Mouse (Mus musculus) myocyte (in vitro differentiated cells): Measurements from ENCODE around the gene Ctdsp2. TPM values are rescaled to one million over a fixed set of nuclear protein-coding genes. Genes with fewer than 3 reads are reported as not detected.

Experiments used
- H3K27me3 ChIP-seq: one replicate; pipeline ENCODE4 v1.6.1; 2011; ENCODE audit not compliant: control insufficient read depth, insufficient read depth, insufficient read length
- H3K36me3 ChIP-seq: one replicate; pipeline ENCODE4 v1.6.1; 2011; ENCODE audit not compliant: control insufficient read depth, insufficient read depth
- H3K4me2 ChIP-seq: one replicate; pipeline ENCODE4 v1.6.1; 2011; ENCODE audit warnings: low read depth, control low read depth
- H3K4me3 ChIP-seq: one replicate; pipeline ENCODE4 v1.5.1; 2011; ENCODE audit warnings: mild to moderate bottlenecking, control low read depth, moderate library complexity
- H3K79me2 ChIP-seq: one replicate; pipeline ENCODE4 v1.6.1; 2011; ENCODE audit not compliant: control insufficient read depth, insufficient read depth
- H3ac ChIP-seq: one replicate; pipeline ENCODE4 v1.6.1; 2011; ENCODE audit not compliant: control insufficient read depth, insufficient read length
- CEBPB ChIP-seq: IDR thresholded peaks from 2 replicates; pipeline ENCODE4 v1.6.1; 2011; ENCODE audit warnings: mild to moderate bottlenecking, moderate library complexity; ENCODE audit not compliant: poor library complexity, insufficient read depth, severe bottlenecking
- E2F4 ChIP-seq: IDR thresholded peaks from one replicate; pipeline ENCODE4 v1.6.1; 2011; ENCODE audit warnings: mild to moderate bottlenecking, control low read depth, moderate library complexity; ENCODE audit not compliant: insufficient read depth
- MAX ChIP-seq: IDR thresholded peaks from one replicate; pipeline ENCODE4 v1.6.1; 2011; ENCODE audit warnings: low read depth, mild to moderate bottlenecking, control low read depth
- MYOD1 ChIP-seq, 3 experiments: IDR thresholded peaks; one replicate each; pipeline ENCODE4 v1.6.1; 2011; ENCODE audit warnings: control low read depth in 2 of 3, low read depth in 2 of 3, mild to moderate bottlenecking in 2 of 3, moderate library complexity in 1 of 3; ENCODE audit not compliant: insufficient read length in 2 of 3, control insufficient read depth in 1 of 3
- MYOG ChIP-seq, 3 experiments: IDR thresholded peaks; one replicate each; pipeline ENCODE4 v1.6.1; 2011; ENCODE audit warnings: control low read depth in 2 of 3, low read depth in 2 of 3, mild to moderate bottlenecking in 2 of 3; ENCODE audit not compliant: insufficient read length in 2 of 3, control insufficient read depth in 1 of 3, insufficient read depth in 1 of 3
- POLR2A ChIP-seq: IDR thresholded peaks from one replicate; pipeline ENCODE4 v1.6.1; 2011; ENCODE audit warnings: low read depth, mild to moderate bottlenecking, control low read depth, moderate library complexity; ENCODE audit not compliant: insufficient read length
- POLR2AphosphoS2 ChIP-seq: IDR thresholded peaks from one replicate; pipeline ENCODE4 v1.6.1; 2011; ENCODE audit warnings: low read depth, control low read depth; ENCODE audit not compliant: insufficient read length
- REST ChIP-seq: IDR thresholded peaks from one replicate; pipeline ENCODE4 v1.6.1; 2011; ENCODE audit warnings: mild to moderate bottlenecking, control low read depth, moderate library complexity; ENCODE audit not compliant: insufficient read depth, insufficient read length
- SRF ChIP-seq: IDR thresholded peaks from one replicate; pipeline ENCODE4 v1.6.1; 2011; ENCODE audit warnings: low read depth; ENCODE audit not compliant: control insufficient read depth, insufficient read length
- TCF12 ChIP-seq: IDR thresholded peaks from one replicate; pipeline ENCODE4 v1.6.1; 2011; ENCODE audit warnings: mild to moderate bottlenecking, control low read depth; ENCODE audit not compliant: poor library complexity, insufficient read depth, severe bottlenecking
- TCF3 ChIP-seq: IDR thresholded peaks from one replicate; pipeline ENCODE4 v1.6.1; 2011; ENCODE audit warnings: low read depth, control low read depth; ENCODE audit not compliant: insufficient read length
- USF1 ChIP-seq: IDR thresholded peaks from one replicate; pipeline ENCODE4 v1.6.1; 2011; ENCODE audit warnings: low read depth, mild to moderate bottlenecking, control low read depth, moderate library complexity
- polyA plus RNA-seq: library from polyadenylated mRNA; unstranded; fragments of >200 nt; fragmentation: generic; extraction: Trizol; gene quantifications from one replicate; pipeline ENCODE4 v1.2.1, GENCODE M21; 2012; ENCODE audit warnings: missing spikeins

The Ctdsp2 gene
- polyA plus RNA-seq, 1 experiment: 65.0 TPM

DNA sequence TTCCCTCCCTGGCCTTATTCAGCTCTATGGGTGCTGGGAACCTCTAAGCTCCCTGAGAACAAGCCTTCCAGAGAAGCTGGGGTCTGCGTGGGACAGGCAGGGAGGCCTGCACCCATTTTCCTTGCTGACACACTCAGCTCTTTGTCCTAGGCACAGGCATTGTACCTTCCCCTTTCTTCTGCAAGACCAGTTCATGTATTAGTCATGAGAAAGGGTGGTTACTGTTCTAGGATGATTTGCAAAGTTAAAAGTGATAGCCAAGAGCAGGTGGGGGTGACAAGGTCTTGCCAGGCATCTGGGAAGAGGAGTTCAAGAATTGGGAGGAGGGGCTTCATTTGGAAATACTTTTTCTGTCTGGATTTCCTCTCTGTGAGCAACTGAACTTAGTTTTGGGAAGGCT, 23.5 kb downstream of the Ctdsp2 start:
- Histone ChIP-seq H3K36me3 (peaks cover 8% of the 10 kb centered on the region), H3K4me2 (peak overlapping the region; percentile 47), H3ac (no peak overlapping the region), H3K4me3 (peak overlapping the region; percentile 38), H3K27me3 (no peaks in the 10 kb centered on the region), H3K79me2 (no peaks in the 10 kb centered on the region)
- TF ChIP-seq POLR2A: peak; percentile 8
- TF ChIP-seq MAX: no peak
- no peak for TF ChIP-seq POLR2AphosphoS2
- peak in 2 of 3 experiments; percentile 10 to 14 for TF ChIP-seq MYOD1 (IDR thresholded peaks at IDR 0.05; ENCODE audit: control insufficient read depth in 1 of 3, insufficient read length in 2 of 3, low read depth in 2 of 3)
- TF ChIP-seq MYOG (IDR thresholded peaks at IDR 0.05; ENCODE audit: control insufficient read depth in 1 of 3, insufficient read depth in 1 of 3, insufficient read length in 2 of 3, low read depth in 2 of 3): no peak

GRCm38 (mm10) chr10:127002765-127003164, 24.2 kb downstream of the Ctdsp2 start:
- TF ChIP-seq POLR2AphosphoS2 (peak; percentile 16), POLR2A (no peak)
- Histone ChIP-seq H3K4me3 (no peak overlapping the region), H3K4me2 (peak overlapping the region; percentile 47), H3ac (no peak overlapping the region), H3K27me3 (no peaks in the 10 kb centered on the region), H3K79me2 (no peaks in the 10 kb centered on the region), H3K36me3 (peaks cover 8% of the 10 kb centered on the region)

DNA sequence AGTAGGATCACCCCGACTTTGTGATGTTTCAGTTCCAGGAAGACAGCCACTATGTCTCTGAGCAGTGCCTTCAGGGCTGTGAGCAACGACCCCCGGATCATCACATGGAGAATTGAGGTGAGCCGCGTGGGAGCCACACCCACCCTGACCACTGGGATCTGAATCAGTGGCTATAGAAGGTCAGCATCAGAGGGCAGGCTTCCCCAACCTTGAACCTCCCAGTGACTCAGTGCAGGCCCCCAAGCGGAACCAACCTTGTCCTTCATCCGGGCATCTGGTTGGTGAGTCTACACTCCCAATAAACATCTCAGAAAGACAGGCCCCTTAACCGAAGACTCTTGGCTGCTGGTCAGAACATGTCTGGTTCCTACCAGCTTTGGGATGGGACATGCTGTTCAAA, 24.8 kb downstream of the Ctdsp2 start:
- no peaks in the 10 kb centered on the region for H3K27me3 ChIP-seq
- H3K36me3 ChIP-seq: peaks cover 4% of the 10 kb centered on the region
- no peak overlapping the region for H3ac ChIP-seq
- no peak overlapping the region for H3K4me3 ChIP-seq
- H3K79me2 ChIP-seq: no peaks in the 10 kb centered on the region
- TF ChIP-seq MYOD1 (IDR thresholded peaks at IDR 0.05; ENCODE audit: control insufficient read depth in 1 of 3, insufficient read length in 2 of 3, low read depth in 2 of 3) (no peak), POLR2AphosphoS2 (no peak), SRF (no peak), MAX (no peak), TCF3 (no peak)
- H3K4me2 ChIP-seq: no peak overlapping the region

DNA sequence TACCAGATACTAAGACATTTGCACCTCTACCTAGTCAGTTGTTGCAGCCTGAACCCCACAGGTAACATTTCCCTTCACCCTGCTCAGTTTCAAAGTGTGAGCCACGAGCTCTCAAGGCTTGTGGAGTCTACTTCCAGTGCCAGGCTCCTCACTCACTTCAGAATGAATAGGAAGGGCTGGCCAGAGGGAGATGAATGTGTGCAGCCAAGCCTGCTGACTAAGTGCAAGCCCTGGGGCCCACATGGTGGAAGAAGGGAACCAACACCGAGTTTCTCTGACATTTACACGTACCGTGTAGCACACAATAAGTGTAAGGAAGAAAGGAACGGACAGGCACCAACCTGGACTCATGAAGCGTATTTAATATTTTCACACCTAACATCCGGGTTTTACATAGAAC, 25.3 kb downstream of the Ctdsp2 start:
- Histone ChIP-seq H3K4me2 (no peak overlapping the region), H3K4me3 (no peak overlapping the region), H3K79me2 (no peaks in the 10 kb centered on the region), H3K27me3 (no peaks in the 10 kb centered on the region), H3ac (no peak overlapping the region), H3K36me3 (no peaks in the 10 kb centered on the region)
- TF ChIP-seq USF1 (no peak), CEBPB (no peak), TCF12 (no peak), REST (no peak), MYOG (IDR thresholded peaks at IDR 0.05; ENCODE audit: control insufficient read depth in 1 of 3, insufficient read depth in 1 of 3, insufficient read length in 2 of 3, low read depth in 2 of 3) (no peak), TCF3 (no peak), MYOD1 (IDR thresholded peaks at IDR 0.05; ENCODE audit: control insufficient read depth in 1 of 3, insufficient read length in 2 of 3, low read depth in 2 of 3) (no peak), E2F4 (no peak), POLR2A (no peak), MAX (no peak), SRF (no peak), POLR2AphosphoS2 (no peak)

- Histone ChIP-seq H3K27me3 (no peaks in the 10 kb centered on the region), H3K4me3 (no peak overlapping the region), H3K4me2 (no peak overlapping the region), H3K36me3 (peaks cover 6% of the 10 kb centered on the region), H3ac (no peak overlapping the region), H3K79me2 (no peaks in the 10 kb centered on the region)
- peak; percentile 21 for TF ChIP-seq POLR2AphosphoS2
- TF ChIP-seq POLR2A: no peak
Observed at GRCm38 (mm10) chr10:127016488-127016887, 38.0 kb downstream of the Ctdsp2 start.

DNA sequence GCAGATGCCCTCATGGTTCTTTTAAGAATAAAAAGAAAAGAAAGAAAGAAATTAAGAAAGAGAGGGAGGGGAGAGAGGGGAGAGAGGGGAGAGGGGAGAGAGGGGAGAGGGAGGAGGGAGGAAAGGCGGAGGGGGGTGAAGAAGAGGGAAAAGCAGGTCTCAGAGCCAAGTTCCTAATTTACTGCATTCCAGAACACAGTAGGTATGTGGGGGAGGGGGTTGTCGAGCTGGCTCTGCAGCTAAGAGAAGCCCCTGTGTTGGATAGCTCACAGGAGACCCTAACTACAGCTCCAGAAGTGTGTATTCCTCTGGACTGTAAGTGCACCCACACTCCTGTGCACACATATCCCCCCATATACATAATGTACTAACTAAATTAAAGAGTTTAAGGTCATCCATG, 38.6 kb downstream of the Ctdsp2 start:
- Histone ChIP-seq H3K79me2 (no peaks in the 10 kb centered on the region), H3K36me3 (peaks cover 4% of the 10 kb centered on the region), H3K4me2 (no peak overlapping the region), H3ac (no peak overlapping the region), H3K4me3 (no peak overlapping the region), H3K27me3 (no peaks in the 10 kb centered on the region)
- TF ChIP-seq REST (no peak), MAX (no peak), USF1 (no peak), POLR2AphosphoS2 (no peak), TCF3 (no peak), TCF12 (no peak), MYOG (IDR thresholded peaks at IDR 0.05; ENCODE audit: control insufficient read depth in 1 of 3, insufficient read depth in 1 of 3, insufficient read length in 2 of 3, low read depth in 2 of 3) (no peak), POLR2A (no peak), E2F4 (no peak), MYOD1 (IDR thresholded peaks at IDR 0.05; ENCODE audit: control insufficient read depth in 1 of 3, insufficient read length in 2 of 3, low read depth in 2 of 3) (no peak), SRF (no peak), CEBPB (no peak)
